Mouse (Mus musculus): ENCODE data around the gene Slc4a10. TPM values are rescaled to one million over a fixed set of nuclear protein-coding genes. Genes with fewer than 3 reads are reported as not detected.

Slc4a10 gene
- polyA plus RNA-seq, 2 experiments: 0.21 to 0.34 TPM

- Histone ChIP-seq H3K4me1 (ENCODE audit: control insufficient read depth, insufficient read depth, low read length) (no peaks in the 10 kb centered on the region), H3K9me3 (ENCODE audit: control insufficient read depth, low read length) (no peaks in the 10 kb centered on the region), H3K27me3 (ENCODE audit: control insufficient read depth, insufficient read depth, low read length) (peaks cover 6% of the 10 kb centered on the region; the same call in 1 of the 2 replicates), H3K4me2 (replicated peaks; ENCODE audit: low read depth, low read length, severe bottlenecking) (peak overlapping the region; percentile 51), H3K27ac (replicated peaks; ENCODE audit: low read depth, low read length) (no peak overlapping the region), H3K4me3 (replicated peaks; ENCODE audit: low read length) (peak overlapping the region; percentile 42), H3K36me3 (ENCODE audit: control insufficient read depth, insufficient read depth, low read length) (no peaks in the 10 kb centered on the region), H3K9ac (ENCODE audit: low read depth, low read length, severe bottlenecking) (peak overlapping the region; percentile 48; the same call in 1 of the 2 replicates)
- ATAC-seq (ENCODE audit: low FRiP score, low read depth): no peak
- WGBS: 13% methylated on average over 3 of the region's 3 CpGs
- TF ChIP-seq POLR2A (IDR thresholded peaks at IDR 0.05; ENCODE audit: borderline replicate concordance, extremely low read depth, insufficient read depth, insufficient read length): no peak
- no peak for DNase-seq (ENCODE audit: low spot score)
Observed at GRCm38 (mm10) chr2:62048116-62048515, 1.9 kb downstream of the Slc4a10 start.

DNA sequence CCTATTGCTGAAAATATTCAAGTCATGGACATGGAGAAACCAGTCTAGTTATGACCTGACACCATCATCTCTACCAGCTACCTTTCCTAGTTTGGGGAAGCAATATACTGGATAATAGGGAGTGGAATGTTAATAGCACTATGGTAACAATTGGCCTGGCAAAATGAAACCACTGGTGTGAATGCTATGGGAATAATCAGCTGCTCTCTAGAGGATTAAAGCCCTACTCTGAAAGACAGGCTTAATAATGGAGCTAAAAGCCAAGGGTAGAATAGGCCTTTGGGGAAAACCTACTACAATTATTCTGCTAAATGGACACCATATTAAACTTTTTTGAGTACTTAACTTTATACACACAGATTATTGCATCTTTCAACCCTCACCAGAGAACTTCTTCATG lies 30.2 kb downstream of the Slc4a10 start:
- DNase-seq (ENCODE audit: low spot score) (no peak), ATAC-seq (ENCODE audit: low FRiP score, low read depth) (no peak)
- no peak overlapping the region for H3K4me2 ChIP-seq (replicated peaks; ENCODE audit: low read depth, low read length, severe bottlenecking)
- no peak overlapping the region for H3K4me3 ChIP-seq (replicated peaks; ENCODE audit: low read length)
- no peak for TF ChIP-seq POLR2A (IDR thresholded peaks at IDR 0.05; ENCODE audit: borderline replicate concordance, extremely low read depth, insufficient read depth, insufficient read length)
- H3K27me3 ChIP-seq (ENCODE audit: control insufficient read depth, insufficient read depth, low read length): no peaks in the 10 kb centered on the region
- H3K9ac ChIP-seq (ENCODE audit: low read depth, low read length, severe bottlenecking): no peak overlapping the region
- no peaks in the 10 kb centered on the region for H3K9me3 ChIP-seq (ENCODE audit: control insufficient read depth, low read length)
- H3K4me1 ChIP-seq (ENCODE audit: control insufficient read depth, insufficient read depth, low read length): no peaks in the 10 kb centered on the region
- no peaks in the 10 kb centered on the region for H3K36me3 ChIP-seq (ENCODE audit: control insufficient read depth, insufficient read depth, low read length)
- no peak overlapping the region for H3K27ac ChIP-seq (replicated peaks; ENCODE audit: low read depth, low read length)

DNA sequence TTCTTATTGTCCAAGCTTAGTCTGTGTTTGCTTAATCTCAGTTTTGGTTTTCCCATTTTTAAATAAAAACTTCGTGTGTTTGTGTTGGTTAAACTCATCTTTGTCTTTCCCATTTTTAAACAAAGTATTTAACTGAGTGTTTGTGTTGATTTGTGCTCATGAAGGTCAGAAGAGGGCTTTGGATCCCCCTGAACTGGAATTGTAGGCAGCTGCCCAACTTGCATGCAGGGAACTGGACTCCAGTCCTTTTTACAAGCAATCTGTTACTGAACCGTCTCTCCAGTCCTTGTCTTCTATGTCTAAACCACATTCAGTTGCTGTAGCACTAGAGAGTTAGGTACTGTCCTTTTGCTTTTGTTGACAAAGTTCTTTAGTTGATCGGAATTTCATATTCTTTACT lies 41.3 kb downstream of the Slc4a10 start:
- no peak for TF ChIP-seq POLR2A (IDR thresholded peaks at IDR 0.05; ENCODE audit: borderline replicate concordance, extremely low read depth, insufficient read depth, insufficient read length)
- no peak overlapping the region for H3K4me3 ChIP-seq (replicated peaks; ENCODE audit: low read length)
- DNase-seq (ENCODE audit: low spot score): no peak
- no peaks in the 10 kb centered on the region for H3K4me1 ChIP-seq (ENCODE audit: control insufficient read depth, insufficient read depth, low read length)
- 72% methylated on average over 3 of the region's 3 CpGs for WGBS
- no peak overlapping the region for H3K27ac ChIP-seq (replicated peaks; ENCODE audit: low read depth, low read length)
- H3K9ac ChIP-seq (ENCODE audit: low read depth, low read length, severe bottlenecking): no peak overlapping the region
- no peaks in the 10 kb centered on the region for H3K36me3 ChIP-seq (ENCODE audit: control insufficient read depth, insufficient read depth, low read length)
- H3K9me3 ChIP-seq (ENCODE audit: control insufficient read depth, low read length): no peaks in the 10 kb centered on the region
- H3K27me3 ChIP-seq (ENCODE audit: control insufficient read depth, insufficient read depth, low read length): no peaks in the 10 kb centered on the region
- no peak for ATAC-seq (ENCODE audit: low FRiP score, low read depth)
- H3K4me2 ChIP-seq (replicated peaks; ENCODE audit: low read depth, low read length, severe bottlenecking): no peak overlapping the region

GRCm38 (mm10) chr2:62088715-62089114 lies 42.5 kb downstream of the Slc4a10 start:
- Histone ChIP-seq H3K27me3 (ENCODE audit: control insufficient read depth, insufficient read depth, low read length) (no peaks in the 10 kb centered on the region), H3K9me3 (ENCODE audit: control insufficient read depth, low read length) (no peaks in the 10 kb centered on the region), H3K27ac (replicated peaks; ENCODE audit: low read depth, low read length) (no peak overlapping the region), H3K4me3 (replicated peaks; ENCODE audit: low read length) (no peak overlapping the region), H3K9ac (ENCODE audit: low read depth, low read length, severe bottlenecking) (no peak overlapping the region), H3K4me1 (ENCODE audit: control insufficient read depth, insufficient read depth, low read length) (no peaks in the 10 kb centered on the region), H3K4me2 (replicated peaks; ENCODE audit: low read depth, low read length, severe bottlenecking) (no peak overlapping the region), H3K36me3 (ENCODE audit: control insufficient read depth, insufficient read depth, low read length) (no peaks in the 10 kb centered on the region)
- whole genome bisulfite sequencing: 73% methylated on average over 8 of the region's 8 CpGs
- TF ChIP-seq POLR2A (IDR thresholded peaks at IDR 0.05; ENCODE audit: borderline replicate concordance, extremely low read depth, insufficient read depth, insufficient read length): no peak
- ATAC-seq (ENCODE audit: low FRiP score, low read depth) (no peak), DNase-seq (ENCODE audit: low spot score) (no peak)

DNA sequence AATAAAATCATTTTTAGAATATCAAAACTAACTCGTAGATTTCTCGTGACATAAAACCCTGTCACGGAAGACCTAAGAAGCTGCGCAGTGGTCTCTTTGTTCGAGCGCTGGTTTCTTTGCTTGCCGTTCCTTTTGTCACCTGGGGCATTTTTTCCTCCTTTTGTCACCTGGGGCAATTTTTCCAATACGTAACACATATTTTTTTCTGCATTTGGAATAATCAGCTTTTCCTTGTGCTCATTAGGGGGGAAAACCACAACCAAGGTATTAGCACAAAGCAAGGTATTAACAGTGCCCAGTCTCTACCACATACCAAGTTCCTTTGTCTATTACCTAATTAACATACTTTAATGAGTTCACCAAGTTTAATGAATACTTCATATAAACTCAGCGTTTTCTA lies 42.9 kb downstream of the Slc4a10 start:
- WGBS: 64% methylated on average over 9 of the region's 9 CpGs
- H3K4me1 ChIP-seq (ENCODE audit: control insufficient read depth, insufficient read depth, low read length): no peaks in the 10 kb centered on the region
- no peak for ATAC-seq (ENCODE audit: low FRiP score, low read depth)
- no peak overlapping the region for H3K9ac ChIP-seq (ENCODE audit: low read depth, low read length, severe bottlenecking)
- no peak overlapping the region for H3K4me2 ChIP-seq (replicated peaks; ENCODE audit: low read depth, low read length, severe bottlenecking)
- H3K36me3 ChIP-seq (ENCODE audit: control insufficient read depth, insufficient read depth, low read length): no peaks in the 10 kb centered on the region
- H3K27me3 ChIP-seq (ENCODE audit: control insufficient read depth, insufficient read depth, low read length): no peaks in the 10 kb centered on the region
- TF ChIP-seq POLR2A (IDR thresholded peaks at IDR 0.05; ENCODE audit: borderline replicate concordance, extremely low read depth, insufficient read depth, insufficient read length): no peak
- H3K4me3 ChIP-seq (replicated peaks; ENCODE audit: low read length): no peak overlapping the region
- no peaks in the 10 kb centered on the region for H3K9me3 ChIP-seq (ENCODE audit: control insufficient read depth, low read length)
- H3K27ac ChIP-seq (replicated peaks; ENCODE audit: low read depth, low read length): no peak overlapping the region
- no peak for DNase-seq (ENCODE audit: low spot score)

DNA sequence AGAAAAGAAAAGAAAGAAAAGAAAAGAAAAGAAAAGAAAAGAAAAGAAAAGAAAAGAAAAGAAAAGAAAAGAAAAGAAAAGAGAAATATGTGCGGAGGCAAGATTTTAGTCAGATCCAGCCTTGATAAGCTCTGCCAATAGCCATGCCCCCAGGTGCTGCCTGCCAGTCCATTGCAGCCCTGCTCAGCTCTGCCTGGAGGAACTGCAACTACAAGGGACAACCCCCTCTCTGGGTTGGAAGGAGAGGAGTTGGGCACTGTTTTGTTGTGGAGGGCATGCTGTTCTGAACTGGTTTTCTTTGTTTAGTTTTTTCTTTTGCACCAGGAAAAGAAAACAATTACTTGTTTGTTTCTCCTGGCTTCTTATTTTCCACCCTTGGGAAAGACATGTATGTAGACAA lies 54.3 kb downstream of the Slc4a10 start:
- H3K4me3 ChIP-seq (replicated peaks; ENCODE audit: low read length): no peak overlapping the region
- DNase-seq (ENCODE audit: low spot score) (no peak), ATAC-seq (ENCODE audit: low FRiP score, low read depth) (no peak)
- no peaks in the 10 kb centered on the region for H3K36me3 ChIP-seq (ENCODE audit: control insufficient read depth, insufficient read depth, low read length)
- H3K27me3 ChIP-seq (ENCODE audit: control insufficient read depth, insufficient read depth, low read length): no peaks in the 10 kb centered on the region
- H3K4me1 ChIP-seq (ENCODE audit: control insufficient read depth, insufficient read depth, low read length): no peaks in the 10 kb centered on the region
- no peak overlapping the region for H3K27ac ChIP-seq (replicated peaks; ENCODE audit: low read depth, low read length)
- H3K9ac ChIP-seq (ENCODE audit: low read depth, low read length, severe bottlenecking): no peak overlapping the region
- TF ChIP-seq POLR2A (IDR thresholded peaks at IDR 0.05; ENCODE audit: borderline replicate concordance, extremely low read depth, insufficient read depth, insufficient read length): no peak
- H3K4me2 ChIP-seq (replicated peaks; ENCODE audit: low read depth, low read length, severe bottlenecking): no peak overlapping the region
- WGBS: 84% methylated on average over 1 of the region's 1 CpGs
- H3K9me3 ChIP-seq (ENCODE audit: control insufficient read depth, low read length): no peaks in the 10 kb centered on the region
